25 mouse cellular contexts compared by ENCODE assay signal in genomic region chr6:27314273-27315009, GRCm38 (mm10).
"Had no signal": no experiment of that assay in that cellular context is flagged by ENCODE, and none has a peak within 500 bp of the region (broad histone marks: within the 10 kb centered on the region; RNA-seq: fewer than 3 reads in every experiment).

No protein-coding gene starts in this region.

- ATAC-seq: inflammation-experienced regulatory T-cells, adult 6 months; liver, embryonic 12.5 days; midbrain, embryonic 13.5 days; midbrain, embryonic 16.5 days had no signal

- H3K27me3 ChIP-seq: limb, embryonic 13.5 days; liver, embryonic 12.5 days; liver, embryonic 15.5 days; megakaryocyte, embryonic 14.5 days; midbrain, embryonic 13.5 days; neural tube, embryonic 13.5 days had no signal

- H3K9ac ChIP-seq: limb, embryonic 13.5 days; liver, embryonic 12.5 days; liver, embryonic 15.5 days; midbrain, embryonic 13.5 days; neural tube, embryonic 13.5 days had no signal

- DNase-seq: kidney, adult 18-20 months; kidney, postnatal 25 days; layer of hippocampus, adult 9-11 months; liver; lung, adult 18-20 months; lung, postnatal 14 days; retina, postnatal 1 day; right cerebral cortex, postnatal 25 days; spleen, adult 18-20 months; thymus, adult 2 months; thymus, postnatal 14 days; thymus, postnatal 4 days had no signal

- H3K4me1 ChIP-seq: liver, embryonic 12.5 days; liver, embryonic 15.5 days; megakaryocyte, embryonic 14.5 days; midbrain, embryonic 10.5 days had no signal

- H3K9me3 ChIP-seq: limb, embryonic 10.5 days; limb, embryonic 13.5 days; liver, embryonic 12.5 days; liver, embryonic 15.5 days; megakaryocyte, embryonic 14.5 days; midbrain, embryonic 10.5 days; midbrain, embryonic 13.5 days; neural tube, embryonic 13.5 days had no signal

- H3K4me2 ChIP-seq: limb, embryonic 13.5 days; liver, embryonic 12.5 days; liver, embryonic 15.5 days; midbrain, embryonic 13.5 days; neural tube, embryonic 13.5 days had no signal

- H3K36me3 ChIP-seq: limb, embryonic 10.5 days; limb, embryonic 13.5 days; liver, embryonic 12.5 days; liver, embryonic 15.5 days; midbrain, embryonic 10.5 days; midbrain, embryonic 13.5 days; neural tube, embryonic 13.5 days had no signal

- H3K27ac ChIP-seq: kidney, postnatal 0 days; layer of hippocampus, adult 2 months; limb, embryonic 10.5 days; limb, embryonic 13.5 days; liver, embryonic 12.5 days; liver, embryonic 15.5 days; midbrain, embryonic 10.5 days; midbrain, embryonic 13.5 days; neural tube, embryonic 13.5 days had no signal

- H3K4me3 ChIP-seq: layer of hippocampus, adult 2 months; limb, embryonic 10.5 days; limb, embryonic 13.5 days; liver, embryonic 12.5 days; liver, embryonic 15.5 days; megakaryocyte, embryonic 14.5 days; midbrain, embryonic 10.5 days; midbrain, embryonic 13.5 days; myocyte; neural tube, embryonic 13.5 days had no signal
